Mouse (Mus musculus): ENCODE measurements around the gene Wnt10a.

DNA sequence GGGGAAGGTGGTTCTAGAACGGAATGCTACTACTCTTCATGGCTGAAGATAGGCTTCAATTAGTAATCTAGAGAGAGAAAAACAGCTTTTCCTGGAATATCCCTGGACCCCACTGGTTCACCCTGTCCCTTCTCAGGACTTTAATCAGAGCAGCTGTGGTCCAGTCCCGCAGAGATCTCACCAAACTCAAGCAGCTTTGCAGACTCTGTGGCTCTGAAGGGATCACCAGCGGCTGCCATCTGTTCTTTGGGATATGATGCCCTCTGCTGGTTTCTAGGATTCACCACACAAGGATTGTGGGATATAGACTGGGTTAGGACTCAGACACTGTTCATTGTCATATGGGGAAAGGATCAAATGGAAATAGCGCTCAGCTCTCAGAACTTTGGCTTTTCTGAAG is 31.5 kb upstream of the Wnt10a start:
- TF ChIP-seq POLR2A (IDR thresholded peaks at IDR 0.05; ENCODE audit: insufficient read depth, low read depth, low read length) (no peak), CTCF (IDR thresholded peaks at IDR 0.05) (peak; percentile 87)

Measured in heart, adult 2 months (tissue).